Mouse (Mus musculus): ENCODE results near the gene Sigmar1.
"Not testable (repeated sequence)": the region's sequence is repeated elsewhere in the genome, so short reads cannot be mapped to it uniquely, and the experiment has no call there.

Gene Sigmar1

GRCm38 (mm10) chr4:41755338-41756305 lies at the start of gene Sigmar1:
Gene Sigmar1 (minus strand): TSS chr4:41756157.
- peak; percentile 90 for DNase-seq (ENCODE audit: extremely low read depth, insufficient read length, low spot score)

GRCm38 (mm10) chr4:41783197-41783596 lies 27.2 kb upstream of the Sigmar1 start:
- DNase-seq (ENCODE audit: extremely low read depth, insufficient read length, low spot score) = not testable (repeated sequence)

GRCm38 (mm10) chr4:41782711-41783110 lies 26.8 kb upstream of the Sigmar1 start:
- not testable (repeated sequence) for DNase-seq (ENCODE audit: extremely low read depth, insufficient read length, low spot score)

- DNase-seq (ENCODE audit: extremely low read depth, insufficient read length, low spot score) = not testable (repeated sequence)
Measured at GRCm38 (mm10) chr4:41781748-41782485, 26.0 kb upstream of the Sigmar1 start.

DNA sequence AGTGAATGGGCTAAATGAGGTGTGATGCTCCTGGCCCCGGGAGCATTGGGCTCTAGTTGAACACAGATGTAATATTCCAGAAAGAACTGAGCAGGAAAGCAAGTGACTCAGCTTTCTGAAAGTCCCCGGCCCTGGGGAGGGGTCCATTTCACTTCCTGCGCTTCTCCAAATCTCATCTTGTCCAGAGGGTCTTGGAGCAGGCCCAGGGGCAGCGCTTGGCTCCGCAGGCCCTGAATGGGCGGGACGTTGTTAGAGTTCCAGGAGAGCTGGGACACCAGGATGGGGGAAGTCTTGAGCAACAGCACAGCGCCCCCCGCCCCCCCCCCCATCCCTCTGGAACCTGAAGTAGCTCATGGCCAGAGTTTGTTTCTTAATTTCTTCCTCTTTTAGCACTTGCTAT lies 25.3 kb upstream of the Sigmar1 start:
- DNase-seq (ENCODE audit: extremely low read depth, insufficient read length, low spot score) = not testable (repeated sequence)

DNA sequence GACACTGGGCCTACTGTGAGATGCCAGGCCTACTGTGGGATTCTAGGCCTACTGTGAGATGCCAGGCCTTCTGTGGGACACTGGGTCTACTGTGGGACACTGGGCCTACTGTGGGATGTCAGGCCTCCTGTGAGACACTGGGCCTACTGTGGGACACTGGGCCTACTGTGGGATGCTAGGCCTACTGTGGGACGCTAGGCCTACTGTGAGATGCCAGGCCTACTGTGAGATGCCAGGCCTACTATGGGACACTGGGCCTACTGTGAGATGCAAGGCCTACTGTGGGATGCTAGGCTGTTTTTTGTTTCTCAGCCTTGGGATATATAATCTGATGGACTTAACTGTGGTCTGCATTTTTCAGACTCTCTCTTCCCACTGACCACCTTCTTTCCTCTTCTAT lies 19.9 kb upstream of the Sigmar1 start:
- DNase-seq (ENCODE audit: extremely low read depth, insufficient read length, low spot score) = not testable (repeated sequence)

GRCm38 (mm10) chr4:41774506-41774905 lies 18.5 kb upstream of the Sigmar1 start:
- DNase-seq (ENCODE audit: extremely low read depth, insufficient read length, low spot score) = not testable (repeated sequence)

GRCm38 (mm10) chr4:41774002-41774401 lies 18.0 kb upstream of the Sigmar1 start, which contains the start of gene Ccl27a:
Gene Ccl27a (minus strand): TSS chr4:41774247.
- DNase-seq (ENCODE audit: extremely low read depth, insufficient read length, low spot score) = peak; percentile 77

DNA sequence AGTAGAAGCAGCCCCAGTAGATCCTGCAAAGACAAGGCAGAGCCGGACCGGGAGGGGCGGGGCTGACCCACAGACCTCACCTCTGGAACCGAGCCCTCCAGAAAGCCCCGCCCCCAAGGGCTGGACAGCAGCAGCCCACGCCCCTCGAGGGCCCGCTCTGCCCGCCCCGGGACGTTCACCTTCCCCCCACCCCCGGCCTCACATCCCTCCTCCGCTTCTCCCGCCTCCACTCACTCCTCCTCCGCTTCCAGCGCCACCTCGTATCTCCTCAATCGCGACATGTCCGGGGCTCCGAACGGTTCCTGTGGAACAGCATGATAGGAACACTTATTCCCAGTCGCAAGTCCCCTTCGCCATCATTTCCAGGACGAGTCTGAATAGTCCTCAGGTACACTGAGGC lies 17.5 kb upstream of the Sigmar1 start:
- peak; percentile 83 for DNase-seq (ENCODE audit: extremely low read depth, insufficient read length, low spot score)

GRCm38 (mm10) chr4:41772946-41773345 lies 17.0 kb upstream of the Sigmar1 start:
- DNase-seq (ENCODE audit: extremely low read depth, insufficient read length, low spot score) = not testable (repeated sequence)

DNA sequence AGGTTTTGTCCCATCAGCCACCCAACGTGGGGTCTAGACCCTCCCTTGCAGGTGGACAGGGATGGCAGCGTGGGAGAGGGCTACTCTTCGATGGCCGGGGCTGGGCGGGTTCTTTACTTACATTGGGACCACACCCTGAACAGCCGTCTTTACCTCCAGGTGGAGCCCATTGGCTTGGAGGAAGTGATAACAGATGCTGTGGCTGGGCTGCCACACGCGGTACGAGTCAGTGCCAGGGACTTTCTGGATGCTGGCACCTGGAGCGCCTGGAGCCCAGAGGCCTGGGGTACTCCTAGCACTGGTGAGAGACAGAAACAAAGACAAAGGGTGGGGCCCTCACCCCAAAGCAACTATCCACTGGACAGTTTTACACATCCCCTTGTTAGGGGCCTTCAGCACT lies 11.3 kb upstream of the Sigmar1 start:
- DNase-seq (ENCODE audit: extremely low read depth, insufficient read length, low spot score) = not testable (repeated sequence)

GRCm38 (mm10) chr4:41763176-41763575 lies 7.2 kb upstream of the Sigmar1 start:
- DNase-seq (ENCODE audit: extremely low read depth, insufficient read length, low spot score) = not testable (repeated sequence)

DNA sequence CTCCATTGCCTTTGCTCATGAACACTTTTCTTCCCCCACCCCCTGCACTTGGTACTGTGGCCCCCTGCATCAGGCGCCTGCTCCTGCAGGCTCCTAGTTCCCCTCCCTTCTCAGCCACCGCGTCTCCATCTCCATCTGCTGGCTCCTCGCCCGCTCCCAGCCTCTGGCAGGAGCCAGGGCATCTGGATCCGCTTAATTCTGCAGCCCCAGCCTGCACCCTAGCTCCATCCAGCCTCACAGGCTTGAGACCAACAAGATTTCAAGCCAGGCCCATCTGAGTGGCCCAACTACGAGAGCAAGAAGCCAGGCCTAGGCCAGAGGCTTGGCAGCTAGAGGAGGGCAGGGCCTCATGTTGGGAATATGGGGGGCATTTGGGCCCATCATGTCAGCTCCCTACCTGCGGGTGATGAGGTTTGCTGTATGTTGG lies 6.7 kb upstream of the Sigmar1 start:
- not testable (repeated sequence) for DNase-seq (ENCODE audit: extremely low read depth, insufficient read length, low spot score)

DNA sequence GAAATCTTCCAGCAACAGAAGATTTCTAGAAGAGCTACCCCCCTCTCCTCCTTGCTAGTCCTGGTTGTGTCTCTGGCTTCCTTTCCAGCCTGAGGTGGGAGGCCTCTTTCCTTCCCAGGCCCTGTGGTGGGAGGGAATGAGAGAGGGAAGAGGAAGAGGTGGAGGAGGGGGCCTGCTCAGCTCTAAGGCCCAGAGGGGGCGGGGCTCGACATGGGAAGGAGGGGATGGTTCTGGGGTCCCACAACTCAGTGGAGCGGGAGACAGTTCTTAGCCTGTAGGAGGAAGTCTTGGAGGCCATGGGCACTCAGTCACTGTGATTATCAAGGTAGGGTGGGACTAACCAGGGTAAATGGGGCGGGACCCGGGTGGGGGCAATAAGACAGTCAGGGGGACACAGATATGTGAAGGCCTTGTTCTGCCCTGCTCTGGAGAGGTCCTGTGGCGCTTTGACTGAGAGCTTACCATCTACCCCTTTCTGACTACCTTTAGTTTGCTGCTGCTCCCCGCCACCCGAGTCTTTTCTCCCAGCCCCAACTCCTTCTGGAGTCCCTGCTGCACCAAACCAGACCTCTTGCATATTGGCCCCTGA lies 6.2 kb upstream of the Sigmar1 start:
- DNase-seq (ENCODE audit: extremely low read depth, insufficient read length, low spot score) = no peak

GRCm38 (mm10) chr4:41761680-41762079 lies 5.7 kb upstream of the Sigmar1 start:
- no peak for DNase-seq (ENCODE audit: extremely low read depth, insufficient read length, low spot score)

GRCm38 (mm10) chr4:41760911-41761310 lies 5.0 kb upstream of the Sigmar1 start:
- no peak for DNase-seq (ENCODE audit: extremely low read depth, insufficient read length, low spot score)

DNA sequence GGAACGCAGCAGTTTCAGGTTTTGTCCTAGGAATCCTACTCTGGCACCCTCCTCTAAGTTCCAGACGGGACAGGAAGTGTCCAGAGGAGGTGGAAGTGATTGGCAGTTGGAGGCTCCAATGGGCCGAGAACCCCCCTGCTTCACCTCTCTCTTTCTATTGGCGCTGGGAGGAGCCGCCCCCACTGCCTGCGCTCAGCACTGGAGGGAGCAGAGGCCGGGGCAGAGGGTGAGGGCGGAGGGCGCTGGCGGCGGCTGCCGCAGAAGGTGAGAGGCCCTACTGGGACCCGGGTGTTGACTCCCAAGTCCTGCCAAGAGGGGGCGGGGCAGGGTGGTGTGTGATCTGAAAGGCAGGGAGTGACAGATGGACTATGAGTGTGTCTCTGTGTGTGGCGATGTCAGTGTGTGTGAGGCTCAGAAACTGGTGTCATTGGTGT lies 4.3 kb upstream of the Sigmar1 start:
- DNase-seq (ENCODE audit: extremely low read depth, insufficient read length, low spot score) = peak; percentile 96

DNA sequence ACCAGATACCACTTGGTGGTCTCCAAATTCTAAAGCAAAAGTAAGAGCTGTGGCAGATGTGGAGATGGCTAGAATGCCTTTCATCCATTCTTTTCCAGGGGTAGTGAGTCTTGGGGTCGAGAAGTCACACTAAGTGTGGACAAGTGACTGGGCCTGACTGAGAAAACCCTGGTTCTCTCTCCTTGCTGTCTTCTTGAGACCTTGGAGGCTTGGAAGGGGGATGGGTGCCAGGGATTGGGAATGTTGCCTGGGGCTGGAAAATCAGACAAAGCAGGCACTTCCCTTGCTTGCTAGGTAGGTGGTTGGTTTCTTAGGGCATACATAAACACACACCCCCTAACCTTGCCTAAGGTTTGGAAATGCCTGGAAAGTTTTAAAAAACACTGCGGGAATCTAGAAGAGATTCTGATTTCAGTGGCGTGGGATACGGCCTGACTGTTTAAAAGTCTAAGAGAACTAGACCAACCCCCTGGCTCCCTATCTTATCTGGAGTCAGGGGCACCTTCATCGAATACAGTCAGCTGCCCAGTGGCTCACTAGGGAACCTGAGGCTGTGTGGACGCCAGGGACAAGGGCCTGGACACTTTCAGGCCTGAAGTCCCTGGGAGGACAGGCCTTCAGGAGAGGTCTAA lies 3.8 kb upstream of the Sigmar1 start:
- no peak for DNase-seq (ENCODE audit: extremely low read depth, insufficient read length, low spot score)

- DNase-seq (ENCODE audit: extremely low read depth, insufficient read length, low spot score) = peak; percentile 50
Measured at GRCm38 (mm10) chr4:41759206-41759605, 3.2 kb upstream of the Sigmar1 start.

GRCm38 (mm10) chr4:41758701-41759100 lies 2.7 kb upstream of the Sigmar1 start:
- no peak for DNase-seq (ENCODE audit: extremely low read depth, insufficient read length, low spot score)
